Mouse (Mus musculus): ENCODE data around the gene Asic2. TPM values are rescaled to one million over a fixed set of nuclear protein-coding genes. Genes with fewer than 3 reads are reported as not detected.

Asic2 gene
- polyA plus RNA-seq, 1 experiment = 39.7 TPM

DNA sequence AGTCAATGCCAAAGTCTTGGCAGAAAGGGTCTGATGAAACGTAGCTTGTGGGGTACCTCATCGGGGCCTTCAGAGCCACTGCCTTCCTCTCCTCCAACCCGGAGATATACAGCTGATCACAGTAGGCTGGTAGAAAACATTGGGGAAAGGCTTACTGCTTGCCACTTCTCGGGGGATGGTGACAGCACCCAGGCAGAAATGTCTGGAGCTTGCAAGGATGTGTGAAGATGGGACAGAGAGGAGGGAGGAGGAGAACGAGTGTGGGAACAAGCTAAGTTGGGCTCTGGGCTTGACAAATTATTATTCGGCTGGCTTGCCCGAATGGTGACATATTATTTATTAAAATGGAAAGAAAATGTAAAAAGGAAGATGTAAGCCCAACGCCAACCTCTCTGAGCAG, 914.4 kb downstream of the Asic2 start:
- DNase-seq = no peak
- peaks cover 10% of the 10 kb centered on the region for H3K4me1 ChIP-seq (ENCODE audit: control insufficient read depth, insufficient read depth, low read length)
- H3K4me3 ChIP-seq (replicated peaks; ENCODE audit: insufficient read depth, low read depth, low read length) = no peak overlapping the region
- no peaks in the 10 kb centered on the region for H3K27me3 ChIP-seq (ENCODE audit: control insufficient read depth, insufficient read depth, low read length)
- H3K27ac ChIP-seq (ENCODE audit: insufficient read depth, low read length) = no peak overlapping the region
- TF ChIP-seq POLR2A (IDR thresholded peaks at IDR 0.05; ENCODE audit: borderline replicate concordance, insufficient read depth, low read length) (no peak), CTCF (IDR thresholded peaks at IDR 0.05; ENCODE audit: borderline replicate concordance, insufficient read depth, low read depth, low read length) (no peak)
- 88% methylated on average over 8 of the region's 8 CpGs for WGBS

GRCm38 (mm10) chr11:81041671-81042070, 926.6 kb downstream of the Asic2 start:
- Histone ChIP-seq H3K27ac (ENCODE audit: insufficient read depth, low read length) (no peak overlapping the region), H3K4me1 (ENCODE audit: control insufficient read depth, insufficient read depth, low read length) (peaks cover 11% of the 10 kb centered on the region), H3K4me3 (replicated peaks; ENCODE audit: insufficient read depth, low read depth, low read length) (no peak overlapping the region), H3K27me3 (ENCODE audit: control insufficient read depth, insufficient read depth, low read length) (no peaks in the 10 kb centered on the region)
- WGBS = 58% methylated on average over 3 of the region's 3 CpGs
- TF ChIP-seq POLR2A (IDR thresholded peaks at IDR 0.05; ENCODE audit: borderline replicate concordance, insufficient read depth, low read length) (no peak), CTCF (IDR thresholded peaks at IDR 0.05; ENCODE audit: borderline replicate concordance, insufficient read depth, low read depth, low read length) (no peak)
- DNase-seq = no peak

DNA sequence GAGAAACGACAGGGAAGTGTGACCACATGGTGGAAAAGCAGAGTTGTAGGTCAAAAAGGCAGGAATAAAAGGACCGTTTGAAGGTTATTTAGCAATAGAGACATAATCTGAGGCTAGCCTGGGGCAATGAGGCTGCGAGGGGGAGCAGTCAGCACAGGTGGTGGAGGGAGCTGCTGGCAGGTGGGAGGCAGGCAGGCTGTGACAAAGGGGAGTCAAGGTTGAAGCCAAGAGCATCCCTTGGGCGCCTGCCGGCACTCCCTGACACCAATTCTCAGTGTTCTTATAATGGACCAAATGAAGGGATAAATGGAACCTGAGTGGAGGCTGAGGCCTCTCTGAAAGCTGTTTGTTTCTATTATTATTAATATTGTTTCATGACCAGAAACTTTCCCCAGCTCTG, 928.3 kb downstream of the Asic2 start:
- DNase-seq = peak in 1 of 2 experiments; percentile 40
- TF ChIP-seq POLR2A (IDR thresholded peaks at IDR 0.05; ENCODE audit: borderline replicate concordance, insufficient read depth, low read length) = no peak
- no peak for TF ChIP-seq CTCF (IDR thresholded peaks at IDR 0.05; ENCODE audit: borderline replicate concordance, insufficient read depth, low read depth, low read length)
- 46% methylated on average over 5 of the region's 5 CpGs for WGBS
- peaks cover 11% of the 10 kb centered on the region for H3K4me1 ChIP-seq (ENCODE audit: control insufficient read depth, insufficient read depth, low read length)
- no peak overlapping the region for H3K4me3 ChIP-seq (replicated peaks; ENCODE audit: insufficient read depth, low read depth, low read length)
- H3K27me3 ChIP-seq (ENCODE audit: control insufficient read depth, insufficient read depth, low read length) = no peaks in the 10 kb centered on the region
- H3K27ac ChIP-seq (ENCODE audit: insufficient read depth, low read length) = no peak overlapping the region

DNA sequence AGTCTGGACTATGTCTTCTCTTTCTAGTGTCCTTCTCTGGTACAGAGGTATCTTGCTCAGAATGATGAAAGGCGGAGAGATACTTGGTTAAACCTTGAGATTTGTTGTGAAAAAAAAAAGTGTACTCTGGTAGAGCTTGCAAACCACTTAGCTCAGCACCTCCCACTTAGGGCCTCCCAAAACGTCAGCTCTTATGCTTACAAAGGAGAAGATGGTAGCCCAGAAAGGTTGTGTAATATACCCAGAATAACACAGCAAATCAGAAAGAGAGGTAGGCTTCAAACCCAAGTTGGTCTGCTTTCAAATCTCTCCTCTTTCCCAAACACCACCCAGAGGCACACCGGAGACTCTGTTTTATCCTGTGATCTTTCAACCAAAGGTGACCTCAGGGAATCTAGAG, 936.1 kb downstream of the Asic2 start:
- Histone ChIP-seq H3K4me3 (replicated peaks; ENCODE audit: insufficient read depth, low read depth, low read length) (no peak overlapping the region), H3K4me1 (ENCODE audit: control insufficient read depth, insufficient read depth, low read length) (no peaks in the 10 kb centered on the region; the same call in 1 of the 2 replicates), H3K27me3 (ENCODE audit: control insufficient read depth, insufficient read depth, low read length) (no peaks in the 10 kb centered on the region), H3K27ac (ENCODE audit: insufficient read depth, low read length) (no peak overlapping the region)
- DNase-seq = no peak
- WGBS = 88% methylated on average over 3 of the region's 3 CpGs
- no peak for TF ChIP-seq CTCF (IDR thresholded peaks at IDR 0.05; ENCODE audit: borderline replicate concordance, insufficient read depth, low read depth, low read length)
- TF ChIP-seq POLR2A (IDR thresholded peaks at IDR 0.05; ENCODE audit: borderline replicate concordance, insufficient read depth, low read length) = no peak

- WGBS = 42% methylated on average over 8 of the region's 8 CpGs
- TF ChIP-seq POLR2A (IDR thresholded peaks at IDR 0.05; ENCODE audit: borderline replicate concordance, insufficient read depth, low read length) = no peak
Observed at GRCm38 (mm10) chr11:81014776-81015175, 953.5 kb downstream of the Asic2 start.

GRCm38 (mm10) chr11:81013501-81013900, 954.8 kb downstream of the Asic2 start:
- no peak for TF ChIP-seq CTCF (IDR thresholded peaks at IDR 0.05; ENCODE audit: borderline replicate concordance, insufficient read depth, low read depth, low read length)
- TF ChIP-seq POLR2A (IDR thresholded peaks at IDR 0.05; ENCODE audit: borderline replicate concordance, insufficient read depth, low read length) = no peak
- Histone ChIP-seq H3K4me3 (replicated peaks; ENCODE audit: insufficient read depth, low read depth, low read length) (no peak overlapping the region), H3K27me3 (ENCODE audit: control insufficient read depth, insufficient read depth, low read length) (no peaks in the 10 kb centered on the region), H3K27ac (ENCODE audit: insufficient read depth, low read length) (no peak overlapping the region), H3K4me1 (ENCODE audit: control insufficient read depth, insufficient read depth, low read length) (peaks cover 5% of the 10 kb centered on the region; the same call in 1 of the 2 replicates)
- no peak for DNase-seq
- WGBS = 44% methylated on average over 6 of the region's 6 CpGs

More at GRCm38 (mm10) chr11:81014776-81015175, 953.5 kb downstream of the Asic2 start:
- Histone ChIP-seq H3K4me1 (ENCODE audit: control insufficient read depth, insufficient read depth, low read length) (peaks cover 5% of the 10 kb centered on the region; the same call in 1 of the 2 replicates), H3K27ac (ENCODE audit: insufficient read depth, low read length) (no peak overlapping the region), H3K4me3 (replicated peaks; ENCODE audit: insufficient read depth, low read depth, low read length) (no peak overlapping the region), H3K27me3 (ENCODE audit: control insufficient read depth, insufficient read depth, low read length) (no peaks in the 10 kb centered on the region)
- peak; percentile 33 to 64 for DNase-seq

GRCm38 (mm10) chr11:81010766-81011165, 957.5 kb downstream of the Asic2 start:
- 61% methylated on average over 7 of the region's 7 CpGs for WGBS
- Histone ChIP-seq H3K4me3 (replicated peaks; ENCODE audit: insufficient read depth, low read depth, low read length) (no peak overlapping the region), H3K27me3 (ENCODE audit: control insufficient read depth, insufficient read depth, low read length) (no peaks in the 10 kb centered on the region), H3K27ac (ENCODE audit: insufficient read depth, low read length) (no peak overlapping the region), H3K4me1 (ENCODE audit: control insufficient read depth, insufficient read depth, low read length) (no peaks in the 10 kb centered on the region)
- DNase-seq = no peak
- TF ChIP-seq POLR2A (IDR thresholded peaks at IDR 0.05; ENCODE audit: borderline replicate concordance, insufficient read depth, low read length) (no peak), CTCF (IDR thresholded peaks at IDR 0.05; ENCODE audit: borderline replicate concordance, insufficient read depth, low read depth, low read length) (no peak)

- no peak overlapping the region for H3K4me3 ChIP-seq (replicated peaks; ENCODE audit: insufficient read depth, low read depth, low read length)
- TF ChIP-seq CTCF (IDR thresholded peaks at IDR 0.05; ENCODE audit: borderline replicate concordance, insufficient read depth, low read depth, low read length) = no peak
- no peak for TF ChIP-seq POLR2A (IDR thresholded peaks at IDR 0.05; ENCODE audit: borderline replicate concordance, insufficient read depth, low read length)
- no peaks in the 10 kb centered on the region for H3K27me3 ChIP-seq (ENCODE audit: control insufficient read depth, insufficient read depth, low read length)
- 91% methylated on average over 12 of the region's 12 CpGs for WGBS
- H3K4me1 ChIP-seq (ENCODE audit: control insufficient read depth, insufficient read depth, low read length) = no peaks in the 10 kb centered on the region
- H3K27ac ChIP-seq (ENCODE audit: insufficient read depth, low read length) = no peak overlapping the region
- DNase-seq = no peak
Observed at GRCm38 (mm10) chr11:81009366-81009765, 958.9 kb downstream of the Asic2 start.
